Mouse (Mus musculus) E14TG2a.4 (cell line): Measurements from ENCODE around the gene Map3k3.

Experiments used
- CTCF ChIP-seq: conservative IDR thresholded peaks from 2 replicates; pipeline ENCODE4 v1.5.1; 2014; ENCODE audit warnings: low read length
- NANOG ChIP-seq: IDR thresholded peaks from 2 replicates; pipeline ENCODE4 v1.6.1; 2014; ENCODE audit warnings: borderline replicate concordance, low read length, mixed read lengths
- POU5F1 ChIP-seq: IDR thresholded peaks from 2 replicates; pipeline ENCODE4 v1.6.1; 2014; ENCODE audit warnings: low read length, borderline replicate concordance

DNA sequence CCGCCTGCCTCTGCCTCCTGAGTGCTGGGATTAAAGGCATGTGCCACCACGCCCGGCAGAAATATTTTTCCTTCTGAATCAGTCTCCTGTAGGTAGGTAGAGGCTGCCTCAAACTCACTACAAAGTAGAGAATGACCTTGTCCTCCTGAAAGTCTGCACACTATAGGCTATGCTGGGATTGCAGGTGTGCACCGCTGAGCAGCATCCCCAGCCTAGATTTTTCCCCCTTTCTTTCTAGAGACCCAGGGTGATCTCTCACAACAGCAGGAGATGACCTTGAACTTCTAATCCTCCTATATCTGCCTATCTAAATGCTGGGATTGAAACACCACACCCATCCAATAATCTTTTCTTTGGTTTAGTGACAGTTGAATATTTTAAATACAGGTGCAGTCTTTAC lies 102.9 kb downstream of the Map3k3 start:
- no peak for TF ChIP-seq CTCF
- TF ChIP-seq POU5F1: no peak
- TF ChIP-seq NANOG: no peak; the same call in 1 of the 2 replicates
